Mouse (Mus musculus) induced T-regulatory cell, adult 2 months (primary cell): ENCODE results near the gene Tanc2.

Source experiments
- DNase-seq: peaks from one replicate; pipeline ENCODE4 v3.0.0-alpha.2; 2012; ENCODE audit warnings: low read depth

Tanc2 gene

DNA sequence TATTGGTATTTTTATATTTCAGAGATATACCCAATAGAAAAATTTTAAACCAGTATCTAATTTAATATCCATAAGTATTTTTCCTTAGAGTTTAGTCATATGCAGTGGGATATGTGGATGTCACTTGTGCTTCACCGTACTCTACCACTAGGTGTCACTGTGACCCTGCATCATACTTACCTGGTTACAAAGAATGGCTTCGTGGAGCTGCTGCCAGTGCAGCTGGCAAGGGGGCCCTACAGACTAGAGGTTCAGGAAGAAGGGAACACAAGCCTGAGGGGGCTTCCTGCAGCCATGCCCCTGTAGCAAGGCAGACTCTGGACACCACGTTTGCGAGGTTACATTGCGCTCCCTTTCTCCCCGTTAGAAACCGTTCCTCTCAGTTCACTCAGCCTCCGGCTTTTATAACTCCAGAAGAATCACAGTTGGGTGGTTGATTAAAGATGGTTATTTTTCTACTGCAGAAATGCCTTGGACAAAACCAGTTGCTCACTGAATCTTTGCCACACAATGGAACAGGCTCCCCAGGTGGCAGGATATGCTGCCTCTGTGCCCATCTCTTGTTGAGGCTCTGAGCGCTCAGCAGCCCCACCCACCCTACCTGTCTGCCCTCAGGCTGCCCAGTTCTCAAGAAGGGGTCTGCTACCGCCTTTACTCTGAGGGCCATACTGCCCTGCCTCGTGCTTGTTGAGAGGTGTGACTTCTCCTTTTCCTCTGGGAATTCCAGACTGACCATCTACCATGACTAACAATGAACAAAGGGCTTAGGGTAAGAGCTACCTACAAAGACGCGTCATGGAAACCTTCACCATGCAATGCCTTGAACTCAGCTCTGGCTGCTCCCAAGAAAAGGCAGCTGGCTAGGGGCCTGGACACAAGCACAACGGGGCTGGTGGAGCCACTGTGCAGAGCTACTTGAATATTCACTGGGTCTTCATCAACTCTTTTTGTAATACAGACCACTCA is 337.6 kb downstream of the Tanc2 start:
- peak; percentile 85 for DNase-seq

DNA sequence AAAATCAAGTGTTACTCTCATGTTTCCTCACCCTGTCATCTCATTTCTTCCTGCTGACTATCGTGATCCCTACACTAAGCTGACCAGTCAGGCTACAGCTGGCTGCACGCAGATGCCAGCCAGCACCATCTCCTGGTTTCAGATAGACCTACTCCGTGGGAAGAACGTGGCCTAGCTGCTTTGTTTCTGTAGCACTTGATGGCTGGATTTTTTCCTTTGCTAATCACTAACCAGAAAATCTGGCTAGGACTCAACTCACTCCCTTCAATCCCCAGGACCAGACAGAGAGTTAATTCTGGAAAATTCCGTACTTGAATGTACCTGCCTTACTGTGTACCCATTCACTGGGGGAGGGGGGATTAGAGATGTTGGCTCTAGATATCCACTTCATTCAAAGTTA is 338.4 kb downstream of the Tanc2 start:
- DNase-seq, result no peak

DNA sequence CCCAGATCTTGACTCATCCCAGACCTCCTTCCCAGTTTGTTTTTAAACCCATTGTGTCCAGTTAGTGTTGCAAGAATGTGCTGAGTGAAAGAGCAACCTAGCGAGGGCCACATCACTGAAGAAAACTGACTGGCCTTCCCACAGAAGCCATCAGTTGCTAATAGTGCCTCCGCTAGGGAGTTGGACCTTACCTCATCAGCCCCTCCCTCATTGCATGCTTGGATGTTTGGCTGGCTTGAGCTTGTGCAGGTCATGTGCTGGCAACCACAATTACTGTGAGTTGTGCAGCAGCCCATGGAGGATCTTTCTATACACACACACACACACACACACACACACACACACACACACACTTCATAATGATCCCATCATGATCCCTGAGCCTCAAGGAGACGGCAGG is 341.6 kb downstream of the Tanc2 start:
- no peak for DNase-seq

DNA sequence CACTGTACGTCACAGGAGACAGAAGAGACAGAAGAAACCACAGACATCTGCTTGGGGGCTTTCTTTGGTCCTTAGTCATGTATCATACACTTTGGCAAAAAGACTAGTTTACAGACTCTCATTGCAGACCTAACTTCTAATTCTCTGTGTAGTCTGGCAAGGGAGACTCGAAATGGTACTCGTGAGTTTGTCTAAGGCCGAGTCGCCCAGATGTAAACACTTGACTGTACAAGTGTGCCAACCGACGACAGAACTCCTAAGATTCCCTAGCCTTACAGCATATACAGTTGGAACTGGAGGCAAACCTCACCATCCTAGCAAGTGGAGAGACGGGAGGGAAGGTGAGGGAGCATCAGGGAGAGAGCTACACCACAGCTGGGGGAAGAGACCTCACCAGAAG is 344.0 kb downstream of the Tanc2 start:
- no peak for DNase-seq

DNA sequence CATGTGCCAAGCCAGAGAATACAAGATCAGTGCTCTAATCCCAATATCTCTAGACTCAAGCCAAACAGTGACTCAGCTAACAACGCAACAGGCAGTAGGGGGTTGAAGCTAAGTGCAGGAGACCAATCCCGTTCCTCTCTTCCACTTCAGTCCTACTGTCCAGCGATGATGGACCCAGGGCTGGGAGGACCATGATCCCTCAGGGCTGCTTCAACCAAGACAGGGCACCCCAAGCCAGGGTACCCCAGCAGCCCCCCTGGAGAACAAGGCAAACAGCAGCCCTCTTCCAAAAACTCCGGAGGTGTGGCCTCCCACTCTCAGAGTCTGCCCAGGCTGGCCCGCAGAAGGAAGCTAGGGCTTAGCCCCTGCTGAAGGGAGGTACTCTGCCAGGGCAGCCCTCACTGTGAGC is 344.5 kb downstream of the Tanc2 start:
- DNase-seq, result no peak

DNA sequence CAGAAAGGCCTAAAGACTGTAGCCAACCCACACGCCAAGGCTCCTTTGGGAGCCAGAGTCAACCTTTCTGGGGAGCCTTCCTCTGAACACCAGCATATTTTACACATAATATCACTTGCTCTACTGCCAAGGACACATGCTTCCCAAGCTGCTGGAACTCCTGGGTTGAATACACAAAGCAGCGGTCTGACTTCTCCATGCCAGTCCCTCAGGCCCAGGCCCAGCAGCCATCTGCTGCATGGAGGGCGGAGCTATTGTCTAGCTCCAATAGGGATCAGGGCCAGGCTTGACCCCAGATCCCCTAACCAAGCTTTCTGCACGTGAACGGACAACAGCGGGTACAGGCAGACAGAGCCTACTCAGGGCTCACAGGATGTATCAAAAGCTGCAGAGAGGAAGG is 345.0 kb downstream of the Tanc2 start:
- no peak for DNase-seq

DNA sequence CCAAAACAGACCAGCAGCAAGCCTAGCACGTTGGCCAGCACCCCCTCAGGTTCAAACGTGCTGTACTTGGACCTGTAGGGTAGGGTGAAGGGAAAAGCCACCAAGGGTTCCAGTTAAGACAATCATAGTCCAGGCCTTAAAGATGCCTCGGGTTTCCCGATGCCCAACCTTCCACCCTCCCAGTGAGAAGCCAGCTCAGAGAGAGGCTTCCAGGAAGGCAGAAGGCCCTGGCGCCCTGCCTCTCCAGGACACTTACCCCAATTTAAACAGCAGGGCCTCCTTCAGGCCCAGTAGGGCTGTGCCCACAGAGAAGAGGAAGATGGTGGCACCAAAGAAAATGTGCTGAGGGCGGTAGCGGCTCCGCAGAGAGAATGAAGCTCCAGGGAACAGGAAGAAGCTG is 345.7 kb downstream of the Tanc2 start:
- no peak for DNase-seq

DNA sequence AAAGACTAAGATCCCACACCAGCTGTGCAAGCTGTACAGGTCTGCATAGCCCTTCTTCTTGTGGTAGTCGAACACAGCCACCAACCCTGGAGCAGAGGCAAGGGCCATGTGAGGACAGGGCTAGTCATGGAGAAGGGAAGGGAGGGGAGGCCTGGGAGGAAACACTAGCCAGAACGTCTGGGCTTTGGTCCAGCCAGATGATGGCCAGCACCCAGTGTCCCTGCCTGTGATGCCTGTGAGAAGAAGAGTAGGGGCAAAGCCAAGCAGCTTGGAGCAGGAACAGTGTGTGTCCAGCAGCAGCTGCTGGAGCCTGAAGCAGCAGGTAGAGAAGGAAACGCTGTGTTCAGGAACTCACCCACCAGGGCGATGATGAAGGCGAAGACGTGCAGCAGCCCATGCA is 346.4 kb downstream of the Tanc2 start:
- no peak for DNase-seq

DNA sequence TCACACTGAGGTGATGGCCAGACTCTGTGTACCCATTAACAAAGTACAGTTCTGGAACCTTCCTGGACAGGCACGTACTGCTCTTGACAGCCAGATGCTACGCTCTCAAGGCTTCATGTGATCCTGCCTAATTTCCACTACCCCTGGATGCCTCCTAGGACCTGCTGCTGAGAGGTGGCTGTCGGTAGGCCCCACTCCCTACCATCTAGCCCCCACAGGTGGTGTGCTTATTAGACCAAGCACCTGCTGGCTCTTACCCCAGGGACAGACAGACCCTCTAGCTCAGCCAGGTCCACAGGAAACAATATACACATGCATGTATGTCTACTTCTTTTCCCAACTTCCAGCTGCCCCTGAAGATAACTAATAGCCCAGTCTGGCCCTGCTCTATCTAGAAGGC is 347.2 kb downstream of the Tanc2 start:
- DNase-seq, result no peak

DNA sequence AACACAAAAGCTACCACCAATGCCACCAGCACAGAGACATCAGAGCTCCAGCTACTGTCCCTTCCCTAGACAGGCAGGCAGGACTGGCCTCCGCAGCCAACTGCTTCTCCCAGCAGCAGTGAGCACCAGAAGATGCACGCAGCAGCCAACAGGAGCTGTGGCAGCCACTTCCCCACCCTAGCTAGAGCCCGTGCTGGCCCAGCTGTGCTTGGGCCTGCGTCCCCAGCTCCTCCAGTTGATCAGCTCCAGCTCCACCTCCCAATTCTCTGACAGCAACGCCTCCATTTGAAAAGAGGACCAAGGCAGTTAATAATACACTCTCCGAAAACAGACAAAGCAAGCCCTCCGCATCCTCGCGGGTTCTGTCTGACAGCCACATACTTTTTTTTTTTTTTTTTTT is 349.0 kb downstream of the Tanc2 start:
- DNase-seq, result no peak

DNA sequence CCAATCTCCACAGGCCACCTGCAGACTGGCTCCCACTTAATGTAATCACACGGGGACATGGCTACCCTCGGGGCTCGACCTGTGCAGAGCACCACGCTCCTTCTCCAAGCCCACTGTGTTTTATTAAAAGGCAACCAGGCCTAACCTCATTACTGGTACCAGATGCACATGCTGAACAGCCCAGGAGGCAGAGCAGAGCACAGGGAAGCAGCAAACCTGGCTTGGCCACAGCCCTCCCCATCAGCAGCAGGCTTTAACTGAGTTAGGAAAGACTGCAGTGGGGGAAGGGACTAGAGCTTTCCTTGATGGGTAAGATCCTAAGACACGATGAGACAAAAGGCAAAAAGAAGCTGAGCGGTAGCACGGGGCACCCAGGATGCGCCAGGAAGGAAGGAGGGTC is 352.2 kb downstream of the Tanc2 start:
- DNase-seq, result no peak

DNA sequence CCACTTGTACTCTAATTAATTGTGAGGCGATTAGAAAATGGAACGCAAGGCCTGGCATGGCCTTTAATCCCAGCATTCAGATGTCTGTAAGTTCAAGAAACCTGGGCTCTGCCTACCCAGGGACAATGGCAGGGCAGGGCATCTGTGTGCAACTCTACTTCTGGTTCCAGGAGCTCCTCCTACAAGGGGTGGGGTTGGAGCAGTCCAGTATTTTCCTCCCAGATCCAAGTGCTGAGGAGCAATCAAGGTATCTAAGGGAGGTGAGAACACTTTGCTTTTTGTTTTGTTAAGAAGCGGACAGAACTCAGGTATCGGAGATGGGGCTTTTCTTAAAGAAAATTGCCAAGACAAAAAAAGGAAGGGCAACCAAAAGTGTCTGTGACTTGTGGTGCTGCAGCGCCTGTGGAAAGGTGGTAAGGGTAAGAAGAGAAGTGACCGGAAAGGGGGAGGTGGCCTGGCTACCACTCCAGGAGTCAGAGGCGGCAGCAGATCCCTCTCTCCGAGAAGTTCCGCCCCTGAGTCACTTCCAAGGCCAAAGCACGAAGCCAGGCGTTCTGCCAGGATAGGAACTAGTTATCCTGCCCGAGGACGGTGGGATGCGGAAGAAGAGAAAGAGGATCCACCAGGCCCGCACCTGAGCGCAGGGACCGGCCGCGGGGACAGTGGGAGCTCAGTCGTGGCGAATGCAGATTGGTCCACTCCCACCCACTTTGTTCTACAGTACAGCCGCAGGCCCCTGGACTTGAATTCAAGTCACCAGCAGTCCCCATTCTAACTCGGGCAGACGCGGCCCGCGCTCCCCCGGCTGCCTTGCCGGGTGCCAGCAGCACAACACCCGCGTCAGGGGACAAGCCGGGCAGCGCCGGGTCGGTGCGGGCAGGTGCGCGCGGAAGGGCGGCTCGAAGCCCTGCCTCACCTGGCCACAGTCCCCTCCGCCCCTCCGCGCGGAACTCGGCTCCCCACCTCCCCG is 353.6 kb downstream of the Tanc2 start:
- DNase-seq, result no peak

DNA sequence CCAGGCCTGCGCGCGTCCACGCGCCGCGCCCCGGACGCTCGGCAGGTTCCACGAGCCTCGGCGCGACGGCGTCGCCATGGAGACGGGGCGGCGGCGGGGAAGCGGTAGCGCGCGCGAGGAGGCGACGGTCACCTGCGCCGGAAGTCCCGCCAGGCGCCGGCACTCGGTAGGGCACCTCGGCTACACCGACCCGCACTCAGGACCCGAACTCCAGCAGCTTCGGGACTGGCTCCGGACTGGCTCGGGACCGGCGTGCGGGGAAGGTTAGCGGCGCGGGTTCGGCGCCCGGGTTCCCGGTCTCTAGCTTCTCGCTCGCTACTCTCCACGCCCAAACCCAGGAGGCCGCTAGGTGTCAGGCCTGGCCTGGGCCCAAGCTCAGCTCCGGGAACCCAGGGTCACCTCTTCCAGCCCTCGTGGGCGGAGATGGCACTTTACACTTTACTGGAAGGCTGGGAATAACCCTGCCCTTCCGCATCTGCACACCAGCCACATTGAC is 354.4 kb downstream of the Tanc2 start:
- DNase-seq, result peak; percentile 80

DNA sequence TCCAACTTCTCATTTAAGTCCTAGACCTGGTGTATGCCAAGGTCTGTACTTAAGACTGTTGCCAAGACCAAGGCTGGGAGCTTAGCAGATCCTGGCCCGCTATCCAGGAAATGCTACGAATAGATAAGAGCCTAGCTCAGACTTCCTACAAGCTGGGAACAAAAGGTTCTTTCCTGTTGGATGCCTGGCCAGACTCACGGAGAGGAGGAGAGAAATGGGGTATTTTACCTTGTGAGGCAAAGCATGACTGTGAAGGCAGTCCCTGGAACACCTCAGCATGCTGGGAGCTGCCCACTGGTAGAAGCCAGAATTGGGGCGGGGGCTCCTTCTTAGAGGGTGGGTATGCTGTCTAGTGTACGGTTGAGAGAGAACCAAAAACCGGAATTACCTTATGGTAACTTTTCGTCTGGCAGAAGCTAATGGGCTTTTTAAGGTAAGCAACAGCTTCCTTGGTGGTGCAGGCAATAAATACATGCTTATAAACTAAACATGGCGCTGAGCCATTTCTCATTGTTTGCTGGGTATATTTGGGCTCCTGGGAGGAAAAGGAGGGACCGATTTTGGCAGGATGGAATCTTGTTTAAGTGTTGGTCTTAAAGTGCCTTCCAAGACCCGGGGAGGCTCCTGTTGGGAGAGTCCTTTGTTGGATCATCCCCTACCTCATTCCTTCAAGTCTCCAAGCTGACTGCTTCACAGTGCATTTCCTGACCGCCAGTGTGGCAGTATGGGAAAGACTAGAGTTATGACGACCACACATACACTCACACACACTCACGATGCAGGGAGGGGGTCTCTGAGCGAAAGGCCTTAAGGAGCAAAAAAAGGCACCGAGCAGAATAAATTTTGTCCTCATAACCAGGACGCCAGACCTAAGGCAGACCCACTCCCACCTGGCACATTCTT is 355.2 kb downstream of the Tanc2 start:
- DNase-seq, result no peak

DNA sequence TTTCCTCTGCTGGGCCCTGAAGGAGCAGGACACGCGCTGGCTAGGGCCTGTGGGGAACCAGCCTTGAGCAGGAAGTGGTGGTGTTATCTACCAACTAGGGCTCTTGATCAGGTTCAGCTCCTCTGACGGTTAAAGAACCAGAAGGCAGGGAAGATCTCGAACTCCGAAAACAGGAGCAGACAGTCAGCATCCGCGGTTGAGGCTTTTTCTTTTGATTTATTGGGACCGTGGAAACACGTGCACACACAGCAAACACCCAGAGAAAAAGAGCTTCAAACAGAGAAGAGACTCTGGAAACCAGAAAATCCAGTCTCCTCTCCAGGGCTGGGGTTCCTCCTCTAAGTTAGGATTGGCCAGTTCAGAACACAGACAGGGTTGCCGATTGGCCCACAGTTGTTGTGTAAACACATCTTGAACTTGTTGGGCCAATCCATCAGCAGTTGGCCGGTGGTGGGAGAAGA is 356.9 kb downstream of the Tanc2 start:
- peak; percentile 46 for DNase-seq

DNA sequence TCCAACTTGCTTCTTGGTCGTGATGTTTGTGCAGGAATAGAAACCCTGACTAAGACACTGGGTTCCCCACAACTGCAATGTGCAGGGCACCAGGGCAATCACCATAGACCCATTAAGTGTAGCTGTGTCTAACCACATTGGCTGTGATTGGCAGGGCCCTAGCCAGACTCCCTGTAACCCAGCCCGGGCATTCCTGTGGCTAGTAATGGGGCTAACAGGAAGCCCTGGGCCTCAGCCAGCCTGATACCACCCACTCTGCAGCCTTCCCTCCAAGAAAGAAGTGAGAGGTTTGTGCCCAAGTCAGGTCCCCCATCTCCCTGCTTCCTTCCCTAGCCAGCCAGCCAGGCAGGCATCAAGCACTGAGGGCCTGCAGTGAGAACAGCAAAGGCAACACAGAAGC is 358.5 kb downstream of the Tanc2 start:
- no peak for DNase-seq

DNA sequence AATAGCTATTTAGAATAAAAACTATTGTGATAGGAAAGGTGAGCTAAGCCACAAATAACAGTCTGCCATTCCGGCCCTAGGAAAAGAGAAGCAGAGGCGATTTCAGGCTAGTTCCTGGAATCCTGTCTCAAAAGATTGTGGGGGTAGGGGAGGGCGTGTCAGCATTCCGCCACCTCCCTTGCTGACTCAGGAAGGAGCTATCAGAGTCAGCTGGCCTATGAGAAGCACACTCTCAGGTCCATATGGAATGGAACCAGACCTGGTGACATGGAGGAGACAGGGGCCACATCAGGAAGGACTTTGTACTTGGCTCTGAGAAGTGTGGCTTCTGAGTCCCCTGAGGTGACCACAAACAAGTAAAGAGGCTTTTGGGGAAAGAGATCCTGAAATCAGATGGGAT is 360.7 kb downstream of the Tanc2 start:
- no peak for DNase-seq

DNA sequence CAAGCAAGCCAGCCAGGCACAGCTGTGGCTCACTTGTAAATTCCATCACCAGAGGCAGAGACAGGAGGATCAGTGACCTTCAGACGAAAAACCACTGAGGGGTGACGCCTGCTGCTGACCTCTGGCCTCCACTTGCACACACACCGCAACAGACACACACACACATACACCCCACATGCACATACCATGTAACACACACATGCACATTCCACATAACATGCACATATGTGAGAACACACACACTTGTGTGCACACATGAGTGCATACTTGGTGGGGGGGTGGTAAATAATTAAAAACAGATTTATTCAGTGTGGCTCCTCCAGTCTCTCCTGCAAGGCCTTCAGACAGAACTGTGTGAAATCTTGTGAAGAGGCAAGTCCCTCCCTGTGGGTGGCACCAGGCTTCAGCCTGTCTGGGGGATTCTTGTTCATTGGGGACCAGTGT is 361.8 kb downstream of the Tanc2 start:
- no peak for DNase-seq

DNA sequence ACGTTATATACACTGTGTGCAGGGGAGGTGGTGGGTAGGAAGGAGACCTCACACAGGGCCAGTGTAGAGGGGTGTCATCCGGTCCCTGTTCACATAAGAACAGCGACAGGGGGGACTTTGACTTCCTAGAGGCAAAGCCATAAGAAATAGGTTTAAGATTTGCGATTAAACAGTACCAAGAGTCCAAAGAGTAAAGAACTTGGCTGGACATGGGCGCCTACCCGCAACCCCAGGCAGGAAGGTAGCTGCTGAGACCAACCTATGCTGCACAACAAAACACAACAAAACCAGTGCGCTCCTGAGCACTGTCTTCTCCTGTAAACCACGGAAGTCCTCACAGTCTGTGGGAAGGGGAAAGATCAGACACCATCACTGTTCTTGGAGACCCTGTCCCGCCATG is 362.3 kb downstream of the Tanc2 start:
- DNase-seq, result no peak

DNA sequence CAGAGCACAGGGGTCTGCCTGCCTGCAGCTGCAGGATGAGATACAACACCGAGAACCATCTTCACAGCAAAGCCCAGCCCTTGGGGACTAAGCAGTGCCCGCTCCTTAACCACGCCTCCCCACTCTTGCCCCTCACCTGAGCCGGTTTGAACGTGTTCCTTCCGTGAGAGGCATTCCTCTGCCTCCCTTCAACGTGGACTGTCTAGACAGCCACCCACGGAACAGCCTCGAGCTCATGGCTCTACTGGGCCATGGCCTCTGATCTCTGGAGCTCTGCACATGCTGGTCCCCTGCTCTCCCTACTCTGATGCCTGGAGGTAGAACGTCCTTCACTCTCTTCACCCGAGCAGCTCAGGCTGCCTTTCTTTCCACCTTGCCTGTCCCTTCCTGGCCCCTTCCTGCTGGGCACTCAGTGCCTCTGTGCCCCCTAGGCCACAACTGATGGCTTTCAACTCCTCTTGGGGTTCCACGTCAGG is 363.2 kb downstream of the Tanc2 start, which contains the start of gene Cyb561:
Gene Cyb561 (minus strand): TSS at position 426 of the 476 bp plus-strand sequence.
- DNase-seq, result no peak

DNA sequence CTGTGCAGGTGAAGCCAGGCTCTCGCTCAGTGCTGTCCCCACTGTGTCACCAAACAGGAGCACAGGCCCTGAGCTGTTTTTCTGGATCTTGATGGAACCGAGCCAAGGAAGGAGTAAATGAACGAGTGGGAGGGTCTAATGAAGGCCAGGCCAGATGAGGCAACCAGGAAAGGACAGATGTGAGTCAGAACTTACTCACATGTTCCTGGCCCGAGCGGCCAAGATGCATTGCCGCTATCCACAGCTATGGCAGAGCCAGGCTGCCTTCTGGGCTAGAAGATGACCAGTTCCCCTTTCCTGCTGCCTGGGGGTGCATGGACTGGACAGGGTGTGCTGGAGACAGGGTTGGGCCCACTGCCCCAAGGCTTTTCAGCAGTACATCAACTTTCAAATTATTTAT is 363.6 kb downstream of the Tanc2 start:
- no peak for DNase-seq
